Mouse (Mus musculus) spleen, postnatal 4 days (tissue): ENCODE measurements around the gene Drc1.

Experiments
- DNase-seq, 2 experiments: peaks; one replicate each; pipeline ENCODE4 v3.0.0; 2022; ENCODE audit warnings: low spot score in 2 of 2

Gene Drc1

DNA sequence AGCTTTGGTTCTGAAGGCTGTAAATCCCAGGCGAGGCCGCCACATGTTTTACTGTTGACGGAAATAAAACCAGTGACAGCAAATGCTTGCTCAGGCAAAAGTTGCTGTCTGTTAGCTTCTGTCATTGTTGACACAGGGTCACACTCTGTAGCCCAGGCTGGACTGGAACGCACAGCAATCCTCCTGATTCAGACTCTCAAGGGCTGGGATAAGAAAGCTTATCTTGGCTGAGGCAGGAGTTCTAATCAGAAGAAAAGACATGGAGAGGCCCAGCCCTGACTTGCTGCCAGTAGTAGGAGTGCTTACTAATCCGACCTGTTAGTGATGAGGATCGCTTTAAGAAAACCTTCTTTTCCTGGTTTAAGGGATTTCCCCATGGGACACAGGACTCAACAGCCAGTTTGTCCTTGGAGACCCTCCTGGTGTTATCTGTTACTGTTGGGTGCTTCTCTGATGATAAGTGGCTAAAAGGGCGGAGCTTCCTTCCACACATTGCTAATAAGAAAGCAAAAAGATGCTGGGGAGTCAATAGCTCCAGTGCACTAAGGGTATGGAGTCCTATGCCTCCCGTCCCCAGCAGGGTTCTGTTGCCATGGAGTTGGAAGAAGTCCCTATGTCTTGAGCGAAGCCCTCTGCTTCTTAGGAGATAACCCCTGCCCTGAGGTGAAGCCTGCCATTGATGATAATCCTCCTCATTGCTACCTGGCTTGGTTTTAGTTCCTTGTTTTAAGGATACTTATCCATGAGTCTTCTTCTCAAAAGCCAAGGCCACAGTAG is 6.1 kb downstream of the Drc1 start:
- peak in 1 of 2 experiments; percentile 16 for DNase-seq

DNA sequence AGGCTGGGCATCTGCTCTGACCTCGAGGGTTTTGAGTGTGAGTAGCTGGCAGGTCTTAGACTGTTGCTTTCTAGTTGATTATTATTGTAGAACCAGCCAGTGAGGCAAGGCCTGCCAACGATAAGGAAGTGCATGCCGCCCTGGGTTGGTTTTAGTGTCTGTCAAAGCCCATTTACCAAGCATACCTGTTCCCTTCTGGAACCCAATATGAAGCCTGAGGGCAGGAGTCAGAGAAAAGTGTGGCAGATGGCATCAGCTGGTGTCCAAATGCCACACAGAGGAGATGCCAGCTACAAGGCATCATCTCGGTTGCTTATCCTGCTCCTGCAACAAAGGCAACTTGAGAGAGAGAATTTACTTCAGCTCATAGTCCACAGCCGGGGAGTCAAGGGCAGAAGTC is 59.6 kb downstream of the Drc1 start:
- no peak for DNase-seq

DNA sequence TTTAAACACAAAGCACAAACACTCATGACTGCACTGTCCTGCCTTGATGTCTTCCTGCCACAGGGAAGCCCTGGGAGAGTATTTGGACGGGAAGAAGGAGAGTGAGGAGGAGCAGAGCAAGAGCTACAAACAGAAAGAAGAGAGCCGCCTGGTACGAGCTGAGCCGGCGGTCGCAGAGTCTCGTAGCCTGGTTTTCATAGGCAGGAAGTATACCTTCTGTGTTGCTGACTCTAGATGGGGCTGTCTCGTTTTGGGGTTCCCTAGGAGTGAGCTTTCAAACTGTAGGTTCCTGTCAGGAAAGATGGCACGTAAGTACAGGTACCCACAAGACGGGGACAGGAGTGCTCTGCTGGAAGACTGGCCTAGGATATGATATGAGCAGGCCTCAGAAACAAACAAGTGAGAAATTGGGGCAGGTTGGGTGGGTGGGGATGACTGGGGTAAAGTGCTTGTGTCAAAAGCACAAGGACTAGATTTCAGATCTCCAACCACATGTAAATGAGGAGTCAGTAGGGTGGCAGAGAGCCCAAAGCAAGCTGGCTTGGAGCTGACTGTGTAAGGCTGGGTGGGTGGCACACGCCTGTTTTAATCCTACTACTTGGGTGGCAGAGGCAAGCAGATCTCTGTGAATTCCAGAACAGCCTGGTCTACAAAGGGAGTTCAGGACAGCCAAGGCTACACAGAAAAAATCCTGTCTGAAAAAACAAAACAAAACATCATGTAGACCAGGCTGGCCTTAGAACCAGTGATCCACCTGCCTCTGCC is 60.6 kb downstream of the Drc1 start:
- DNase-seq = no peak

DNA sequence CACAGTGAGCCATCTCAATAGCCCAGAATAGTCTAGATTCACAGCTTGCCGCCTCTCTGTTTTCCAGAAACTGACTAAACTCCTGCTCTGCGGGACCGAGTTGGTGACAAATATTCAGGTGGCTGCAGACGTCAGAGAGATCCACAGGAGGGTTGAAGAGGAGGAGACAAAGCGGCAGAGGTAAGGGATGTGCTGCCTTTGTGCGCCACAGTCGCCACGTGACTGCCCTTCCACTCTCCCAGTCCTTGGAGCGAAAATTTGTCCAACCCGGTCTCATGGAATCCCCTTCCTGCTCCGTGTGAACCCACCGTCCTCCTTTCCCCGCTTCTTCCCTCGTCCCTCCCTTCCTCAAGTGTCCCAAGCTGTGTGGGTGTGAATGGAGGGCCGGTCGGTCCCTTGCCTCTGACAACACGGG is 61.4 kb downstream of the Drc1 start:
- no peak for DNase-seq

DNA sequence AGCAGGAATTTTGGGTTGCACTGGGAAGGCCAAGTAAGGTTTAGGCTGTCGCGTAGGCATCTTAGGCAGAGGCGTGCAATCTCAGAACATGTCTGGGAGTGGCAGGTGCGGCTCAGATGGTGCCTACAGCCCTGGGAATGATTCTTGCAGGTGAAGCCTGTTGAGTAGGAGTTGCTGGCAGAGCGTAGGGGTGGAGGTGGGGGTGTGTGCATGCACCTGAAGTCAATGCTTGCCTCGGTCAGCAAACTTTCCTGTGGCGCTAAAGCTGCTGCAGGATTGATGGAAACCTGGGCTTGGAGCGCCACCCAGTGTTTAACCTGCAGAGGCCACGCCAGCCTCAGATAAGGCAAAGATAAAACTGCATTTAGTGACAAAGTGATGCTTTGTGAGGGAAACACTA is 61.9 kb downstream of the Drc1 start:
- peak in 1 of 2 experiments; percentile 38 for DNase-seq

GRCm38 (mm10) chr5:30343886-30344285 is 62.7 kb downstream of the Drc1 start:
- DNase-seq = no peak

GRCm38 (mm10) chr5:30353605-30354004 is 72.4 kb downstream of the Drc1 start:
- DNase-seq = no peak

DNA sequence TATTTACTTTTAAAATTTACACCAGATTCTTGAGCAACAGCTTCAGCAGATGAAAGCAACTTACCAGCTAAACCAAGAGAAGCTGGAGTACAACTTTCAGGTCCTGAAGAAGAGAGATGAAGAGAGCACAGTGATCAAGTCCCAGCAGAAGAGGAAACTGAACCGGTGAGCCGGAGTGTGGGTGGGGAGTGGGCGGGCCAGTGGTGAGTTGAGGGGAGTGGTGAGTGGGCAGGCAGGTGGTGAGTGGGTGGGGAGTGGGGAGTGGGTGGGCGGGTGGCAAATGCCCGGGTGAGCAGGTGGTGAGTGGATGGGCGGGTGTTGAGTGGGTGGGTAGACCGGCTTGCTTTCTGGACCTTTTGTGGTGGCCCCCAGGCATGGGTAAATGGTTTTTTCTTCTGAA is 73.9 kb downstream of the Drc1 start:
- no peak for DNase-seq

DNA sequence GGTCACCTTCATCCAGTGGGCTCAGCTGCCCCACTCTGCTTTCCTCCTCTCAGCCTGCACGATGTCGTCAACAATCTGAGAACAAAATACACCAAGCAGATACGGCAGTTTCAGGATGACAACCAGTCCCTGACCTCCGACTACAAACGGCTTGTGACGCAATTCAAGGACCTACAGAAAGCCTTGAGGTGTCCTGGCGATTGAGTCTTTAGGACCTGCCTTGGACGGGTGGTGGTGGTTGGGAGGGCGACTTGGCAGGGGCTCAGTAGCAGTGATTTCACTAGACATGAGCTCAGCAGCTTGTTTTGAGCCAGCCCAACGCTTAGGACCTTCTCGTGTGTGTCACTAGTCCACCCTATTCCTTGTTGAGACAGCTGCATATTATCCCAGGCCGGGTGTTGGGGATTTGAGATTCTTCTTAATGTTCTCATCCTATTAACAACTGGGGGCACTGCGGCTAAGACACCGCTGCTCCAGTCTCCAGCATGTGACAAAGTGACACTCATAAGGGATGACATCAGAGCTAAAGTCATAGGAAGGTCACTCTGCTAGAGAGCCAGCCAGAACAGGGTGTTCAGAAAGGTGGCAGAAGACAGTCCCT is 74.5 kb downstream of the Drc1 start:
- no peak for DNase-seq

DNA sequence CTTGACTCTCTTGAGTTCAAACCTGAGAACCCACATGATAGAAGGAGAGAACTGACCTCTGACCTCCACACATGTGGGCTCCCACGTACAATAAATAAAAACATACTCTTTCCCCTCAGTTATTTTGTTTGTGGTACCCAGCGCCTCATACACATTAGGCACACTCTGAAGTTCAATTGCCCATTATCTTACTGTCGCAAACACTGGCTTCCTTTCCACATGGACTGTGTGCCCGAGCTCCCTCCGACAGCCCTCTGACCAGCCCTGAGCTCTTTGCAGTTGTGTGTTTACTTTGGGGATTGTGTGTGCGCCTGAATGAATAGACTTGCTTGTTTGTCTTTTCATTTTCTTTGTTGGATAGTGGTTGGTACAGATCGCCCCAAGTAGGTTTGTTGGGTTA is 75.5 kb downstream of the Drc1 start:
- no peak for DNase-seq

- DNase-seq = no peak
Measured at GRCm38 (mm10) chr5:30358436-30359099, 77.4 kb downstream of the Drc1 start.

GRCm38 (mm10) chr5:30367405-30367804 is 86.2 kb downstream of the Drc1 start:
- no peak for DNase-seq

DNA sequence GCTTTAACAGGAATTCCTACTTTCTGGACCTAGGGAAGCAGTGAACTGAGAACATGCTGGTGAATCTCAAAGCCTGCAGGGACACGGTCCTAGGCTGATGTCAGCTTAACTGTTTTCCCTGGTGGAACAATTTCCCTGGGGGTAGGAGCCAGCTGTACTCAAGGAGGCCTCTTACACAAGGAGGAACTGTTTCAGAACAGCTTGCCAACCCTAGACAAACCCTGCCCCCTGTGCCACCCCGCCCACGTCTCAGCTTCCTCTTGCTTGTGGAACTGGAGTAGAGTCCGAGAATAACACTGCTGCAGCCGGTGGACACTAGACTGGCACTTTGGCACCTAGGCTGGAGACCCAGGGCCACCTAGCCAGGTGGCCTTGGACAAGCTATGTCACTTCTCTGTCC is 88.2 kb downstream of the Drc1 start:
- peak in 1 of 2 experiments; percentile 51 for DNase-seq

DNA sequence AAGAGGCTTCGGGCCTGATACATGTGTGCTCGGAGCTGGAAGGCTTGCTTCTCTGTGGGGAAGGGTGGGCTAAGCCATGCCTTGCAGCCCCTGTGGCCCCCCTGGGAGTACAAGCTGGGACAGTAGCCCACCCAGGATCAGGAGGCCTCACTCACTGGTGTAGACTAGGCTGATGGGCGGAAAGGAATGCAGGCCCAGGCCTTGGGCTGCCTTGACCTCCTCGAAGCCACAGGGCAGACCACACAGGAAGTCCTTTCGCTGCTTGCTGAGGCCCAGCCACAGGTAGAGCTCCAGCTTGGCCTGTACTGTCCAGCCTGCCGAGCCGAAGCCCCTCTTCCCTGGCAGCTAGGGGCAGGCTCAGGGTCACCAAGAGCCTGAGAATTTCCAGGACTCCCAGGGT is 101.7 kb downstream of the Drc1 start:
- no peak for DNase-seq

DNA sequence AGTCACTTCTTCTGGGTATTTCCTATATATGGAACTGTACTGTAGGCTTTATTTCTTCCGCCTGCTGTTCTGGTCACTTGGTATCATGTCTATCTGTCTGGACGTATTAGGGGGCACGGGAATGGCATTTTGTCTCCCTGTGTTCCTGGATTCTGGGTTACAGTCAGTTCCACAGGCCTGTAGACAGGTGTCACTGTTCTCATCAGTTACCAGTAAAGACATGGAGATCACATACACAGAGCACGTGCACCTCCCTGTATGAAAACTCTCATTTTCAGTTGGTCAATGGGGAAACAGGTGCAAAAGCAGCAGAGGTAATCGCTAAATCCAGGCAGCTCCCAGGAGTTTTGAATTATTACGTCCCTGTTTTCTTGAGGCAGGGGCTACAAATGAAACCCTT is 106.5 kb downstream of the Drc1 start:
- DNase-seq = no peak

- no peak for DNase-seq
Measured at GRCm38 (mm10) chr5:30389836-30390235, 108.6 kb downstream of the Drc1 start.

DNA sequence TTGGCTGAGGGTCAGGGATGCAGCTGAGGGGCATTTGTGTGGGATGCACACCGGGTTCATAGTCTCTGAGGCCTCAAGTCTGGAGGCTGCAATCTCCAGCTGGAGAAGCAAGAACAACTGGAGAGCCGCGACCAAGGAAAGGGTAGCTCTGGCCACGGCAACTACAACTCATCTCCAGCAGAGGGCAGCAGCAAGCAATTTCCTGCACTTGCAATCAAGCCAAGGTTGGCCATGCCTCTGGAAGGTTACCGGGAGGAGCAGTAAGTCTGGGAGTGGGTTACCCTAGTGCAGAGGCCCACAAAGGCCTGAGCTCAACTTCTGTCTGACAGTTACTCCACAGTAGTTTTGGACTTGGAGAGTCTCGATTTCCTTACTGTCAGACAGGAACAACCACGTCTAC is 110.3 kb downstream of the Drc1 start:
- peak; percentile 49 to 88 for DNase-seq

DNA sequence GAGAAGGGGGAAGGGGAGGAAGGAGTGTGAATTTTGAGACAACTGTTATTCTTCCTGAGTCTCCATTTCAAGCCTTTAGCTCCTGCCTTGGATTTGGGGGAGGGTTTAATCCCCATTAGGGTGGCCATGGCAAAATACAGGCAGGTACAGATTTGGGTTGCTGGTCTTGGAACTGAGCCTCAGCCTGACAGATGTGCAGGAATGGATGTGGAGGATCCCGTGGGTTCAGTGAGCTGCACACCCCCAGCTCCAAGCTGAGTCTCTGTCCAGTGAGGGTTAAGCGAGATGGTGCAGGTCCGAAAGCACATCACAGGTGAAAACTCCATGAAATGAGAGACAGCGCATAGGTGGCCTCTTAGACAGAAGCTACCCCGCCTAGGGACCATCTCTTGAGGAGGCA is 119.3 kb downstream of the Drc1 start:
- no peak for DNase-seq

DNA sequence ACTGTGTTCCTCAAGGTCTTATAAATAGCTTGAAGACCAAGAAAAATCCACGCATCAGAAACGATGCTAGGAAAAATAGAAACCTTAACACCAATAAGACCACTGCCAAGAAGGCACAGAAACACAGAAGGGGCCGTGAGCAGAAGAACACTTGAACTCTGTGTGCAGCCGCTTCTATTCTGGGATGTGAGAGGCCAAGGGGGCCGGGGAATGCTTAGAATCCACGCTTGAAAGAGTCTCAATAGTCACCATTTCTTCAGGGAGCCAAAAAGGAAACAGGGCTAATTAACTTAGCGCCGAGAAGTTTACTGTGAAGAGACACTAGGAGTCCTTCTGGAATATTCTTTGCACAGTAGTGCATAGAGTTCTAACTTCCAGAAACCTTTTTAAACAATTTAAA is 120.0 kb downstream of the Drc1 start:
- no peak for DNase-seq

DNA sequence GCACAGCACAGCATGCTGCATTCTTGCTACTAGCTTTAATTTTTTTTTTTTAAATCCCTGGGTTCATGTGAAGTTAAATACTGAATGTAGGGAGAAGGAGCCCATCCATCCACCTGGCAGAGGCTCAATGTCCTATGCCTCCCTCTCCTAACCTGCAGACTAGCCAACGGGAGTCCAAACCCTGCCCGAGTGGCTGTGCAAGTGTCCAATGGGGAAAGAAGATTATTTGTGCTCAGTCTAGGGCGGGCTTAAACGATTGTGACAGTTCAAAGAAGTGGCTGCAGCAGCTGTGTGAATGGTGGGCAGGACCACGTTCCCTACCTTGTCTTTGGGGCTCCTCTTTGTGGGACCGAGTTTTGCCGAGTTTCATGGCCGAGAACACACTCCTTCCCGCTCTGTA is 125.7 kb downstream of the Drc1 start:
- no peak for DNase-seq

- no peak for DNase-seq
Measured at GRCm38 (mm10) chr5:30411524-30411923, 130.3 kb downstream of the Drc1 start.

GRCm38 (mm10) chr5:30415381-30415780 is 134.2 kb downstream of the Drc1 start:
- DNase-seq = no peak
